Mouse (Mus musculus): Measurements from ENCODE around the gene Rcsd1. TPM values are rescaled to one million over a fixed set of nuclear protein-coding genes. Genes with fewer than 3 reads are reported as not detected.

The Rcsd1 gene
- total RNA-seq, 2 experiments from 2014 or later = 74.2 to 80.7 TPM

DNA sequence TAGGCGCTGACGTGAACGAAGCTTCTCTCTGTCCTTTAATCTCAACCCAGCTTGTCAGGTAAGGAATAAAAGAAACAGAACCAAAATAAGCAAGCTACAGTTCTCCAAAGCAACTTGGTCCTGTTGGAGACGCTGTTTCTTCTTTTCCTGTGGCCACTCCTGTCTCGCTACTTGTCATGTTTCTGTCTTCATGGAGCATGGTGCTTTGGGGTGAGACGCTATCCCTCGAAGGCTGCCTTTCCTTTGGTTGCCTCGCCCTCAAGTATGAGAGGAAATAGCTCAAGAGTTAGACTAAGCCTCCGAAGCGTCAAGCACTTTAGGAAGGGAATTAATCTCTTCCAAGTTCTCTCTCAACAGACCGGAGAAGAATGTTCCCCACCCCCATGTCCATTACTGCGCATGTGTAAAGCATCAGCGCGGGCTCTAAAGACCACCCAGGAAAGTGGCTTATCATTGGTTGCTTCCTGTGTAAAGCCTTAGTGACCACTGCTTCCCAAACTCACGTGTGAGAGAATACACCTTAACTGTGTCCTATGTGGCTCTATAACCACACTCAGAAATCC lies 9.1 kb upstream of the Rcsd1 start:
- intact Hi-C loops (cut with DNase I) = loop anchor here (1.0 kb wide), 1 partner anchor 34 kb away; no protein-coding TSS in a partner anchor
- peak in 1 of 2 experiments; percentile 55 for DNase-seq

DNA sequence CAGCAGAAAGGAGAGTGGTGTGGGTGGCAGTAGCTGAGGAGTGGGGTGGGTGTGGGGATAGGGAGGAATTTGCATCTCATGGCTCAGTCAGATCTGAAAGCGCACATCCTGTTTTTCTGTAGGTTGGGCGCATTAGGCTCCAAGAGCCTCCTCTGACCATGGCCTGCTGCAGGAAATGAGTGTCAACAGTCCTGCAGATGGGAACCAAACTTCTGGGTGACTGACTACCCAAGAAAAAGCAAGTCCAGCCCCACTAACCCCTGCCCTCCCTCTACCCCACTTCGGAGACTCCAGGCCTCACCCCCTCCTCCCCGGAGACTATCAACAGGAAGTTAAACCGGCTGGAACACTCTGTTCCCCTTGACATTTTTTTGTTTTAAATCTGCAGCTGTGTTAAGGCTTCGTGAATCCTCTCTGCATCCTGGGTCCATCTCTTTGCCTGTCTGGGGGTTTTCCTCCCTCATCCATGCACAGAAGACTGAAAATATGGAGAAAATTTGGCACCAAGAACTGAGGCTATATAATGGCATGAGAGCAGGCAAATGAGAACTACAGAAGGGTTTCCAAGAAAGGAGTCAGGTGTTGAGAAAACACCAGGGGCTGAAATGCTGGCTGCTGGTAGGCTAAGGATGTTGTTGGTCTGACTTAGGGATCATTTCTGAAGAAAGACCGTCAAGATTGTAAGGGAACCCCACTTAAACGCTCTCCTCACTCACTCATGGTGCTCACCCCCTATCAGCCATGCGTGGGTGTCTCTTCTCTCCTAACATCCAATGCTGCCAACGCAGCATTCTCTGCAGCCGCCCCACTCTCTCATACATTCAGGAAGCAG lies 8.4 kb upstream of the Rcsd1 start:
- DNase-seq = peak; percentile 68 to 78
- intact Hi-C loops (cut with DNase I) = loop anchor here (1.0 kb wide), 1 partner anchor 34 kb away; no protein-coding TSS in a partner anchor

DNA sequence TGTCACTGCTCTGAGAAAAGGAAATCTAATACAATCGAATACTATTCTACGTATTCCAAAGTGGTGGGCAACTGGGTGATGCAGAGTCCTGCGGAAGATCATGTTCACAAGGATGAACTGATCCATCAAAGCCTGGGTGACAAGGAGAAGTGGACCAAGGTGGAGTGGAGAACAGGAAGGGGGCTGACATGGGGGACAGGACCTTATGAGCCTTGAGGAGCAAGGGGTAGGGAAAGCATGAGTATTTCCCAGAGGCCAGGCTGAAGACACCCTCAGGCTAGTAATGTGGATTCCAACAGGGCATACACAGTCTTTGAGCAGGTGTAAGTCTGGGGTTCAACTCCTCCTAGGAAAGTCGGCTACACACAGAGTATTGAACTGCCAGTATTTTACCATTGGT lies 6.9 kb upstream of the Rcsd1 start:
- DNase-seq = no peak
- intact Hi-C loops (cut with DNase I) = no loop called here

- intact Hi-C loops (cut with DNase I) = no loop called here
- no peak for DNase-seq
Measured at GRCm38 (mm10) chr1:165713798-165714197, 4.2 kb upstream of the Rcsd1 start.

DNA sequence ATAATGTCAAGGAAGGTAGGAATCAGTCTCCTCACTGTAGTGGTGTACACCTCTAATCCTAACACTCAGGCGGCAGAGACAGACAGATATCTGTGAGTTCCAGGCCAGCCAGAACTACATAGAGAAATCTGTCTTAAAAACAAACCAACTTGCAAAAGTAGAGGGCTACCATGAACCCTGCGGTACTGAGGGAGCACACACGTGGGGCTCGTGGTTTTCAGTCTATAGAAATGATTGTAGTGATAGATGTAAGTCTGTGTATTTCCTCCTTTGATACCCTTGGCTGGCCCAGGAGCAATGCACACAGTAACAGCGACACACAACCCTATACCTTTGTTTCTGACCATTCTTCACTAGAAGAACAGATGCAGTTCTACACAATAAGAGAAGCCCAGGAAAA lies 2.4 kb upstream of the Rcsd1 start:
- DNase-seq = no peak
- intact Hi-C loops (cut with DNase I) = no loop called here

DNA sequence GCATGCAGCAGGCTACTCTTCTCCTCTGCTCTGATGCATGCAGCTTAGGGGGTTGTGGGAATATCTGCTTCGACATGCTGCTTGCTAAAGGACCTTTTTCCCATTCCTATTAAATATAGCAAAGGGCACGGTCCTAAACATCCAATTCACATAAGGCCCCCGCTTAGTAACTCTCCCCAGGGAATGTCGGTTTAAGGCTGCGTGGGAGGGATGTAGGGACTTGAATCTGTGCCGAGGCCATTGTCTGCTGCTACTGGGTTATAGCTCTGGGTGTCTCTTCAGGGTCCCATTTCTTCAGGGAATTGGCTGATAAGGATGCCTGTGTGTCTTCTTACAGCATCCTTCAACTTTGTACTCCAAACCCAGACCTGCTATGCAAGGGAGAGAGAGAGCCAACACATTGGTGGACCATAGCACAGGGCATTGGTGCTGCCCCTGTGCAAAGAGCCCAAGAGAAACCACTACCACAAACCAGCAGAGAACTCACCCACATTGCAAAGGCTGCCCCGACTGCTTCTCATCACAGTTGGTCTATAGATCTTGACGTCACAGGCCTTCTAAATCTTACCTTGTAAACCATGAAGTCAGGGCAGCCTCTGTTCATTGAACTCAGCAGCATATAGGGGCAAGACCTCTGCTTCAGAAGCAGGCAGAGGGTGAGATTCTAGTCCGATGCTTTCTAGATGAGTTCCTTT lies 724 bp downstream of the Rcsd1 start:
- no peak for DNase-seq
- intact Hi-C loops (cut with DNase I) = loop anchor here (2.0 kb wide), 2 partner anchors 26 to 48 kb away; no protein-coding TSS in a partner anchor

- intact Hi-C loops (cut with DNase I) = loop anchor here (2.0 kb wide), 2 partner anchors 27 to 47 kb away; no protein-coding TSS in a partner anchor
Measured at GRCm38 (mm10) chr1:165707640-165708322, 1.8 kb downstream of the Rcsd1 start.

DNA sequence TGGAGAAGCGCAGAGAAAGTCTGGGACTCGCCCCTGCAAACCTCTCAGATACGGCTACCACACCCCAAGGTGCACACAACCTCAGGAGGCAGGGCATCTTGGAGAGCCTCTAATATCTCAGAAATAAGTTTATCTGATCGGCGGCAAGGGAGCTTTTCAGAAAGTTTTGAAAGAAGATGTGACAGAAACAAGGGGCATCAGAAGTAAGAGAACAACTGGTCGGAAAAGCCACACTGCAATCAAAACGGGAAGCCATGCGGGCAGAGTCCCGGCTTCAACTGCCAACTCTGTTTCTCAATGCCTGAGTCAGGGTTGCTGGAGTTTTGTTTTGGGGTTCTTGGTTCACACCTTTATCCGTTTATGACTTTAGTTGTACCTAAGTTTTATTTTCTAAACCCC lies 2.3 kb downstream of the Rcsd1 start:
- intact Hi-C loops (cut with DNase I) = no loop called here
- DNase-seq = peak in 1 of 2 experiments; percentile 64

More at GRCm38 (mm10) chr1:165707640-165708322, 1.8 kb downstream of the Rcsd1 start:
- peak; percentile 84 to 88 for DNase-seq

DNA sequence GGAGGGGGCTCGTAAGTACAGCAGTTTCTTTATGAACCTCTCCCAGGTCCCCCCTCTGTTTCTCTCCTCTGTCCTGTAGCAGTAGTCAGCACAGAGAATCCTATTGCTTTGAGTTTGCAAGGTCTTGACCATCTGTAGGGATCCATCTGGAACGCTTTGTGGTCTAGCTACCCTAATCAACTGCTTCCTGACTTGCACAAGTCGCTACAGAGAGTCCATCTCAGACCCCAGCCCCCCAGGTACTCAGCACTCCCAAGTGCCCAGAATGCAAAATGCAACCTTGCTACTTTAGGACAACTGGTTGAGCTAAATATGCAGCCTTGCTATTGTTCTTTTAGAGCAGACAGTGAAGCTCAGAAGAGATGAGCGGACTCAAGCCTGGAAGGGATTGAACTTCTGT lies 3.1 kb downstream of the Rcsd1 start:
- DNase-seq = no peak
- intact Hi-C loops (cut with DNase I) = no loop called here

- DNase-seq = no peak
- intact Hi-C loops (cut with DNase I) = no loop called here
Measured at GRCm38 (mm10) chr1:165705868-165706348, 3.6 kb downstream of the Rcsd1 start.

- intact Hi-C loops (cut with DNase I) = no loop called here
- no peak for DNase-seq
Measured at GRCm38 (mm10) chr1:165705368-165705767, 4.2 kb downstream of the Rcsd1 start.

DNA sequence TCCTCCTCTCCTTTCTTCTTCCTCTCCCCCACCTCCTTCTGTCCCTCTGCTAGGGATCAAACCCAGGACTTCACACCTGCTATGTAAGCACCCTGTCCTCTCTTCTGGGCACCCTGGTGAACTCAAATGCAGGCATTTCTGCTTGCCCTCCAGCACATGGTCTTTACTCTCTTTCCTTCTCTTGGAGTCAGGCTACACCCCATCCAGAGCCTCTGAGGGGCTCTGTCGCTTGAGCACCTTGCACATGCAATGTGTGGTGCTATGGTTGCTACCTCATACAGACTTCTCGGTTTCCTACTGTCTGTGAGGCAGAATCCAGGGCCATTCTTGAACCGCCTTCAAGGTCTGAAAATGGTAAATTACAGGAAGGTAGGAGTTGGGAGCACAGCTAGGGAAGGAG lies 4.7 kb downstream of the Rcsd1 start:
- no peak for DNase-seq
- intact Hi-C loops (cut with DNase I) = no loop called here

GRCm38 (mm10) chr1:165702221-165703031 lies 7.1 kb downstream of the Rcsd1 start:
- intact Hi-C loops (cut with DNase I) = no loop called here
- peak; percentile 58 to 62 for DNase-seq

DNA sequence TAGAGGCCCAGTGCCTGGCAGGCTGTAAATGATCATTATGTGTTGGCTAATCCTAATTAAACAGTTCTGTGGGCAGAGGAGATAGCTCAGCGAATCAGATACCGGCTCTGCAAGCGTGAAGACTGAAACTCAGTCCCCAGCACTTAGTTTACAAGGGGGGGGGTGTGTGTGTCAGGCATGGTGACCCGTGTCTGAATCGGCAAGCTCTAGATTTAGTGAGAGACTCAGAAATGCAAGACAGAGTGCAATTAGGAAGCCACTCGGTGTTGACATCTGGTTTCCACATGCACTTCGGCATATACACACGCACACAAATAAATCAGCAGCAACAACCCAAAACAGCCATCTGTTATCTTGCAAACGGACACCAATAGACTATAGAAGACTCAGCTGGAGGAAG lies 8.0 kb downstream of the Rcsd1 start:
- DNase-seq = no peak
- intact Hi-C loops (cut with DNase I) = loop anchor here (2.0 kb wide), 1 partner anchor 17 kb away; no protein-coding TSS in a partner anchor

DNA sequence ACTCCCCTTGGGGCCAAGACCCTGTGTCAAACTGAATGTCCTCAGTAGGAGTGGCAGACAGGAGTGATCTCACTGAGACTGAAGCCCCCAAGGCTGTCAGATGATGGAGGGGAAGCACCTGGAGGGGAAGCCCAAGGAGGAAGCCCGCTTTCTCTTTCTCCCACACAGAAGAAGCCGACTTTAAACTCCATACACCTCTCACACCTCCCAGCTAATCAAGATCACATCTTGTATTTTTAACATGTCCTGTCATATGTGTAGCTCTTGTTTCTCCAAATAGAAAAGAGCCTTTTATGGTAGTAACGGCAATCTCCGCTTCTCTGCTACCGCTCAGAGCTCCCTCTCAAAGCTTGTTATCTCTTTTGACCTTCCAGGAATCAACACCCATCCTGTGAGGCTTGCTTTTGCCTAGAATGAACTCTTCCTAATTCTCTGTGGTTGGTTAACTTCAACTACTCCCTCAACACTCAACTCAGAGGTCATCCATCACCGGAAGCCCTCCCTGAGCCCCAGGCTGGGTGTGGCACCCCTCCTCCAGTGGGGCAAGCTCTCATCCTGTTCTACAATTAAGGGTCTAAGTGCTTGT lies 8.5 kb downstream of the Rcsd1 start:
- peak in 1 of 2 experiments; percentile 64 for DNase-seq
- intact Hi-C loops (cut with DNase I) = loop anchor here (2.0 kb wide), 1 partner anchor 16 kb away; no protein-coding TSS in a partner anchor

DNA sequence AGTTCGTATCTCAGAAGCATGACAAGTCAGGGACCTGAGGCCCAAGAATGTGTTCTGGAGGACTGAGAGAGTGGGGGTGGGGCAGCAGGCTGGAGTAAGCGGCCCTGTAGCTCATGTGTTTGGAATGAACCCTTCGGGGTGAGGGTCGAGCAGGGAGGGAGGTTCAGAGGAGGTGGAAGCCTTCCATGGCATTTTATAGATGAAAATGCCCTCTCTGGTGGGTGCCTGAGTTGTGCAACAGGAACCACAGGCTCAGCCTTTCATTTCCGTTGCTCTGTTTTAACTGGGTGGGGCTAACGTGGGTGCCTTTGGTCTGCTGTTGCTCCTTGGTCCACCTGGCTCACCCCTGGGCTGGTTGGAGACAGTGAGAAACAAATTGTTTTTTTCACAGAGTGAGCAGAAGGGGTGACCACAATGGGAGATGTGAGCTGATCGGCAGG lies 9.2 kb downstream of the Rcsd1 start:
- intact Hi-C loops (cut with DNase I) = loop anchor here (2.0 kb wide), 1 partner anchor 16 kb away; no protein-coding TSS in a partner anchor
- DNase-seq = no peak

DNA sequence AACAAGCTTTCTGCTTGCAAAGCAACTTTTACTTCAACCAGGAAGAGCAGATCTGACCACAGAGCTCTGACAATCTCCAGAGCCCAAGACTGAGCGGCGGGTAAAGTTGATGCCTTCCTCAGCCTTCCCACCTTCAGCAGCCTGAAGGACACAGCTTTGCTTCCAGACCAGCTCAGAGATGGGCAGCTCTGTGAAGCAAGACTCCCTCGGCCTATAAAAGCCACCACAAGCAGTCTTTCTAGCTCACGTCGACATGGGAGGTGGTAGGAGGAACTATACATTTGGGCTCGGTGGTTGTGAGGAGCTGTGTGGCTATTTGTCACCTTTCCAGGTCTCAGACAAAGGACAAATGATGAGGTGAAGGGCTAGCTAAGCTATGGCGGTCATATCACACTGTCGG lies 11.9 kb downstream of the Rcsd1 start:
- intact Hi-C loops (cut with DNase I) = no loop called here
- DNase-seq = peak in 1 of 2 experiments; percentile 8

DNA sequence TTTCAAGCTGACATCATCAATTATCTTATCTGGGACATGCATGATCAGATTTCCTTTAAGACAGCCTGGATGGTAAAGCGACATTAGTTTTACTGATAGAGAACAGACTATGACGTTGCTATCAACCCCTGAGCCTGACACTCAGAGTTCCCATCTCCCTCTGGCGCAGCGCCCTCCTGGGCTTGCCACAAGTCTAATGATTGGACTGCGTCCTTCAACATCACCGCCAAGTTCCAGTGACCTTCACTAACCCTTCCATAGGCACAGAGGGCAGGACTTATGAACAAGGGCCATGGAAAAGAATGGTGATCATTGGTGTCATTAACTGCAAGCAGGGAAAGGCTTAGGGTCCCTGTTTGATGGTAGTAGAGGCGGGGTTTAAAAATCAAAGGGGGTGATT lies 12.7 kb downstream of the Rcsd1 start:
- intact Hi-C loops (cut with DNase I) = no loop called here
- DNase-seq = peak in 1 of 2 experiments; percentile 51

DNA sequence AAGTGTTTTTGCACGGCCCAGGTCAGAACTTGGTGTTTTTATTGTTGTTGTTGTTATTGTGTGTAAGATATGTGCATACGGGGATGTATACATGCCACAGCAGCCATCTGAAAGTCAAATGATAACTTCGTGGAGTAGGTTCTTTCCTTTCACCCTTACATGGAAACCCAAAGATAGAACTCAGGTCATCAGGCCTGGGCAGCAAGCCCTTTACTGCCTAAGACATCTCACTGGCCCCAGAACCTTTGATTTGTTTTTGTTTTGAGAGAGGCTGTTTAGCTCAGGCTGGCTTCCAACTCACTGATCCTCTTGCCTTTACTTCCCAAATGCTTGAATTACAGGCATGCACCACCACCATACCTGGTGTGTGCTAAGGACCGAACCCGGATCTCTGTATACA lies 13.5 kb downstream of the Rcsd1 start:
- no peak for DNase-seq
- intact Hi-C loops (cut with DNase I) = no loop called here
